Mouse (Mus musculus) neural tube, embryonic 10.5 days (tissue): ENCODE data around the gene Ggnbp2.
"Not testable (repeated sequence)": the region's sequence is repeated elsewhere in the genome, so short reads cannot be mapped to it uniquely, and the experiment has no call there.

Experiments used
- DNase-seq: peaks from one replicate; pipeline ENCODE4 v3.0.0-alpha.2; 2017; ENCODE audit warnings: low spot score; ENCODE audit errors: extremely low spot score

The Ggnbp2 gene

GRCm38 (mm10) chr11:84879772-84880464, 9.3 kb upstream of the Ggnbp2 start, which contains the start of the genes Myo19 and Pigw:
Gene Myo19 (plus strand): TSS chr11:84880148.
Gene Pigw (minus strand): TSS chr11:84880285.
- peak; percentile 71 for DNase-seq

DNA sequence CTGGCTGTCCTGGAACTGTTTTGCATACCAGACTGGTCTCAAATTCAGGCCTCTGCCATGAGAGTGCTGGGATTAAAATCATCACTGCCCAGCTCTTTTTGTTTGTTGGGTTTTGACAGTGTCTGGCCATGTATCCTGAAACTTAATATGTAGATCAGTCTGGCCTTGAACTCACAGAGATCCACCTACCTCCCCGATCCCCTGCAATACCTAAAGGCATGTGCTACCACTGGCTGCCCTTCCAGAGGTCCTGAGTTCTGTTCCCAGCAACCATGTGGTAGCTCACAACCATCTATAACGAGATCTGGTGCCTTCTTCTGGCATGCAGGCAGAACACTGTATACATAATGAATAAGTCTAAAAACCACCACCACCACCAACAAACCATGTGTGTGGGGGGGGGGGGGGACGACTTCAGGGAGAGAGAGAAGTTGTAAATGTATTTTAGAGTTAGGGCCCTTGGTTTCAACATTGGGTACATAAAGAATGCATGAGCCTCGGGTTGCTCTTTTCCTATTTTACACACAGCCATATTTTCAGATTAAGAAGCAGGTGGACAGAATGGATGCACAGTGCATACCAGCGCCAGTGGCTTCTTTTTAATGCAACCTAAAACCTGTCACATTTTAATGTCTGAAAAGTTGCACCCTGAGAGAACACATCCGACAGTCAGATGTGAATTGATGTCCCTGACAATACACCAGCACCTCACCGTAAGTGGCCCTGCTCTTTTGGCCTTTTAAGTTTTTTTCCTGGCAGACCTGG, 8.6 kb upstream of the Ggnbp2 start:
- DNase-seq, result no peak

GRCm38 (mm10) chr11:84876020-84876419, 5.4 kb upstream of the Ggnbp2 start:
- DNase-seq, result not testable (repeated sequence)

- DNase-seq, result no peak
Observed at GRCm38 (mm10) chr11:84873042-84873833, 2.6 kb upstream of the Ggnbp2 start.

GRCm38 (mm10) chr11:84871548-84872069, 992 bp upstream of the Ggnbp2 start:
- no peak for DNase-seq

DNA sequence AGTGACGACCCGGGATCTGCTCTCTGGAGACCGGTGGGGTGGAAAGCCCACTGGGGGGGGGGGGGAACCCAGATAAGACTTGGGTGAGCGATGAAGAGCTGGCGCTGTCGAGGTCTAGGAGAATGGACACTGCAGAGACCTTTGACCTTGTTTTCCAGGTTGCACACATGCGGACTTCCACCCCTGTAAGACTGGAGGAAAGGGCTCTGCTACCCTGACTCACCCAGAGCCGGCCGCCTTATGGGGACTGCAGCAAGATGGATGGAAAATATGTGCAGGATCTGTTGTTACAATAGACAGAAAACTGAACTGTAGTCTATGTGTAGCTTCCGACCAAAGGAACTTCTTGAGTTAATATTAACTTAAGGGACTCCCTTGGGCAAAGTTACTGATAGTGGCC, 429 bp upstream of the Ggnbp2 start:
- no peak for DNase-seq

DNA sequence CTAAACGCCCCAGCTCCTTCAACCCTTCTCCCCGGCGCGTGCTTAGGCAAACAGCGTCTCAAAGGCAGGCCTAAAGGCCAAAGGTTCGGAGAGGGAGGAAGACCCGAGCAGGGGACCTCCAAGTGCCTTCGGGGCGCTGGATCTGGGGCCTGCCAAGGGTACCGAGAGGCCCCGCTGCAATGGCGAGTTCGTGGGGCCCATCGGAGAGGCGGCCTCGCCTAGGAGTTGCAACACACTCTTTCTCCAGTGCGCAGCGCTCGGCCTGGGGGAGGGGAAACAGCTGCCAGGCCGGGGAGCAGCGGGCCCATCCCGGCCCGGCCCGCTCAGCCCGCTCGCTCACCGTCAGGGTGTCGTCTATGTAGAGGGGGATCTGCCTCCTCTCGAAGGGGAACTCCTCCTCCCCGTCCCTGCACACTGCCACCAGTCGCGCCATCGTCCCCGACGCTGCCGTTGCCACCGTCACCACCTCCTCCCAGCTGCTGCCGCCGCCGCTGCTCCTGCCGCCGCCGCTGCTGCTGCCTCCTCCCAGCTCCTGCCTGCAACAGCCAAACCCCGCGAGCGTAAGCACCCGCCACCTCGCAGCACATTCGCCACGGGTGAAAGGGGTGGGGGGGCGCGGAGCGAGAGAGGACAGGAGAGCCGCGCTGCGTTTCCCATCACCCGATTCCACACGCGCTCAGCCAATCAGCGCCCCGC, 932 bp downstream of the Ggnbp2 start:
- peak; percentile 98 for DNase-seq

DNA sequence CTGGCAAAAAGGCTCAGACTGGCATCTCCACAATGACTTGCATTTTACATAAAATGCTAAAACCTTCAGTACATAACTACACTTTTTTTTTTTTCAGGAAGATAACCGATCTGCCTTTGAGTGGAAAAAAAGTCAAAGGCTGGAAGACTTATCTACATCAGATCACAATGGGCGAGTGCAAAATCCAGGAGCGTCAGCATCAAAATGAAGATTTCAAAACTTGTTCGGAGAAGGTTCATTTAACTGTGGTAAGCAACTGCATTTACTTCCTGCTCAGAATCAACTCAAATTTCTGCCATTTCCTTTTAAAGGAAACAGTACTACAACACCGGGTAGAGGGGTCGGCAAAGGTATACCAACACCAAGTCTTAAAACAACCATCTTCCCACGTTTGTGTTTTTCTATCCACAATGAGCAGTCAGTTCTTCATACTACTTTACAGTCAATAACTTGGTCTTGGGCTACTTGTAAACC, 1.8 kb downstream of the Ggnbp2 start:
- no peak for DNase-seq

- no peak for DNase-seq
Observed at GRCm38 (mm10) chr11:84867586-84867985, 3.0 kb downstream of the Ggnbp2 start.

GRCm38 (mm10) chr11:84865268-84865667, 5.3 kb downstream of the Ggnbp2 start:
- no peak for DNase-seq

- DNase-seq, result no peak
Observed at GRCm38 (mm10) chr11:84855285-84855684, 15.3 kb downstream of the Ggnbp2 start.

- no peak for DNase-seq
Observed at GRCm38 (mm10) chr11:84847475-84848090, 23.0 kb downstream of the Ggnbp2 start.

GRCm38 (mm10) chr11:84846741-84847474, 23.7 kb downstream of the Ggnbp2 start:
- no peak for DNase-seq

- no peak for DNase-seq
Observed at GRCm38 (mm10) chr11:84839330-84839729, 31.3 kb downstream of the Ggnbp2 start.

GRCm38 (mm10) chr11:84829495-84829894, 41.1 kb downstream of the Ggnbp2 start:
- DNase-seq, result not testable (repeated sequence)

- DNase-seq, result peak; percentile 86
Observed at GRCm38 (mm10) chr11:84828516-84829399, 41.9 kb downstream of the Ggnbp2 start, which contains the start of gene Dhrs11. Gene Dhrs11 (minus strand): TSS chr11:84828994.

DNA sequence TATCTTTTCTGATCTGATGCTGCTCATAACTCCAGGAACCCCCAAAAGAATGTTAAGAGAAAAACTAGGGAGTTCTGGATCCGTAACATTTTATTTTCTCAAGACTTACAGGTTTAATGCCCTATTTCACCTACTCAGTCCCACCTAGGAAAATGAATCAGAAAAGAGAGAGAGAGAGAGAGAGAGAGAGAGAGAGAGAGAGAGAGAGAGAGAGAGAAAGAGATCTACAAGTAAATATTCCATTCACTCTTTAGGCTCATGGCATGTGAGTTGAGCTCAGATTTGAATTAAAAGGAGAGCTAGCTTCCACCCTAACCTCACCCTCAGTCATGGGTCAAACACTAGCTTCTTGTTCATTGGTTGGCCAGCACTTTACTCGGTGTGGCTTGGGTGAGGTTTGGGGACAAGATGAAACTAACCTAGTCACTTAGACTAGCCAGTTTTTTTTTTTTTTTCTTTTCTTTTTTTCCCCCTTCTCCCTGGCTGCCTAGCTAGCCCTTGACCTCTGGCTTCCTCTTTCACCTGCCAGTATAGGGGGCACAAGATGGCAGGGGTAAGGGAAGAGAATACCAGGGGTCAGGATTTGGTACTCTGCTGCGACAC, 42.6 kb downstream of the Ggnbp2 start:
- no peak for DNase-seq

DNA sequence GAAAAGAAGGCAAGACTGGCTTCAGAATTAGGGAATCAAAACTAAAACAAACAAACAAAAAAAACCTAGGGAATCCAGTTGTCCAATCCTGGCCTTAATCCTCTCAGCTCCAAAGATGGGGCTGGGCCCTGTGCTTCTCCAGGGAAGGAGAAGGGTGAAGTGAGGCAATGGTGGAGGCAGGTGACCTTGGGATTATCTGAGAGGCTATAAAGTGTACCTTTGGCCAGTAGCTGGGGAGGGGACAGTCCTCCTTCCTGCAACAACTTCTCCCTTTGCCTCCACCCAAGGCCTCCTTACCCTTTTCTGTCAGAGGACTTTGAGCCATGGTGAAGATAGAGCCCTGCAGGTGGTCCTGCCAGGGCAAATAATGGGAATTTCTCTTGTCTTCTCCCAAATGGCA, 43.1 kb downstream of the Ggnbp2 start:
- no peak for DNase-seq
